Mouse (Mus musculus) adrenal gland, adult (tissue): Measurements from ENCODE around the gene Ksr2.
"Not testable (repeated sequence)": the region's sequence is repeated elsewhere in the genome, so short reads cannot be mapped to it uniquely, and the experiment has no call there.

Source experiments
- DNase-seq, 2 experiments: peaks; one replicate each; pipeline ENCODE4 v3.0.0; 2022 to 2023; ENCODE audit warnings: low spot score in 1 of 2; ENCODE audit not compliant: inconsistent age in 2 of 2

The Ksr2 gene

GRCm38 (mm10) chr5:117602026-117602425 lies 188.2 kb downstream of the Ksr2 start:
- DNase-seq = no peak

GRCm38 (mm10) chr5:117607761-117608309 lies 194.0 kb downstream of the Ksr2 start:
- DNase-seq = no peak

- DNase-seq = peak; percentile 61 to 89
Measured at GRCm38 (mm10) chr5:117614331-117615024, 200.7 kb downstream of the Ksr2 start.

GRCm38 (mm10) chr5:117620292-117620691 lies 206.5 kb downstream of the Ksr2 start:
- no peak for DNase-seq

- DNase-seq = no peak
Measured at GRCm38 (mm10) chr5:117622221-117622620, 208.4 kb downstream of the Ksr2 start.

GRCm38 (mm10) chr5:117623206-117623605 lies 209.4 kb downstream of the Ksr2 start:
- not testable (repeated sequence) for DNase-seq

- DNase-seq = no peak
Measured at GRCm38 (mm10) chr5:117626907-117627306, 213.1 kb downstream of the Ksr2 start.

- peak; percentile 14 to 72 for DNase-seq
Measured at GRCm38 (mm10) chr5:117628351-117628750, 214.6 kb downstream of the Ksr2 start.

- DNase-seq = no peak
Measured at GRCm38 (mm10) chr5:117629570-117629969, 215.8 kb downstream of the Ksr2 start.

- no peak for DNase-seq
Measured at GRCm38 (mm10) chr5:117635211-117635610, 221.4 kb downstream of the Ksr2 start.

GRCm38 (mm10) chr5:117635838-117636237 lies 222.0 kb downstream of the Ksr2 start:
- no peak for DNase-seq

GRCm38 (mm10) chr5:117641585-117641984 lies 227.8 kb downstream of the Ksr2 start:
- no peak for DNase-seq

- DNase-seq = peak in 1 of 2 experiments; percentile 43
Measured at GRCm38 (mm10) chr5:117651238-117651886, 237.6 kb downstream of the Ksr2 start.

GRCm38 (mm10) chr5:117658641-117659040 lies 244.8 kb downstream of the Ksr2 start:
- DNase-seq = peak in 1 of 2 experiments; percentile 40

- no peak for DNase-seq
Measured at GRCm38 (mm10) chr5:117659596-117659995, 245.8 kb downstream of the Ksr2 start.

- no peak for DNase-seq
Measured at GRCm38 (mm10) chr5:117665181-117665580, 251.4 kb downstream of the Ksr2 start.

- DNase-seq = no peak
Measured at GRCm38 (mm10) chr5:117667314-117667713, 253.5 kb downstream of the Ksr2 start.

- DNase-seq = no peak
Measured at GRCm38 (mm10) chr5:117669265-117669664, 255.5 kb downstream of the Ksr2 start.

GRCm38 (mm10) chr5:117669843-117670242 lies 256.0 kb downstream of the Ksr2 start:
- DNase-seq = peak in 1 of 2 experiments; percentile 42

GRCm38 (mm10) chr5:117671362-117671761 lies 257.6 kb downstream of the Ksr2 start:
- no peak for DNase-seq

GRCm38 (mm10) chr5:117675840-117676239 lies 262.0 kb downstream of the Ksr2 start:
- DNase-seq = no peak

- DNase-seq = no peak
Measured at GRCm38 (mm10) chr5:117677231-117677630, 263.4 kb downstream of the Ksr2 start.
